Mouse (Mus musculus) midbrain, embryonic 12.5 days (tissue): ENCODE measurements at regions not wholly inside any gene's neighbourhood (a gene's known extent, or its start where the extent isn't known, plus 50 kb on each side); places are given as distances from the start of the nearest gene placed in this dataset.

ENCODE experiments used
- ATAC-seq: fragments of 200-750 bp; cut with Nextera tagmentation; 2 replicates; pipeline ENCODE4 v1.8.0; 2017; ENCODE audit warnings: low read depth, moderate TSS enrichment, moderate library complexity; ENCODE audit not compliant: low FRiP score
- H3K27ac ChIP-seq: fragments of 300-500 bp; sonication (generic); replicated peaks from 2 replicates; pipeline ENCODE4 v1.5.1; 2016; ENCODE audit warnings: mild to moderate bottlenecking
- H3K27me3 ChIP-seq: fragments of 300-500 bp; sonication (generic); 2 replicates; pipeline ENCODE4 v1.6.1; 2016; ENCODE audit warnings: mild to moderate bottlenecking
- H3K36me3 ChIP-seq: fragments of 300-500 bp; sonication (generic); 2 replicates; pipeline ENCODE4 v1.6.1; 2016
- H3K4me1 ChIP-seq: fragments of 300-500 bp; sonication (generic); 2 replicates; pipeline ENCODE4 v1.6.1; 2016
- H3K4me2 ChIP-seq: fragments of 300-500 bp; sonication (generic); replicated peaks from 2 replicates; pipeline ENCODE4 v1.6.1; 2016; ENCODE audit warnings: mild to moderate bottlenecking, moderate library complexity
- H3K4me3 ChIP-seq: fragments of 300-500 bp; sonication (generic); 2 replicates; pipeline ENCODE4 v1.5.1; 2016; ENCODE audit warnings: mild to moderate bottlenecking
- H3K9ac ChIP-seq: fragments of 300-500 bp; sonication (generic); replicated peaks from 2 replicates; pipeline ENCODE4 v1.6.1; 2016; ENCODE audit warnings: mild to moderate bottlenecking, moderate library complexity
- H3K9me3 ChIP-seq: fragments of 300-500 bp; sonication (generic); 2 replicates; pipeline ENCODE4 v1.6.1; 2016; ENCODE audit warnings: mild to moderate bottlenecking
- WGBS: fragments of 180-500 bp; shearing (Covaris S2); methylation state at CpG from one replicate; pipeline ENCODE4 v1.1.7; 2016; 5-methylcytosine and 5-hydroxymethylcytosine counted together

DNA sequence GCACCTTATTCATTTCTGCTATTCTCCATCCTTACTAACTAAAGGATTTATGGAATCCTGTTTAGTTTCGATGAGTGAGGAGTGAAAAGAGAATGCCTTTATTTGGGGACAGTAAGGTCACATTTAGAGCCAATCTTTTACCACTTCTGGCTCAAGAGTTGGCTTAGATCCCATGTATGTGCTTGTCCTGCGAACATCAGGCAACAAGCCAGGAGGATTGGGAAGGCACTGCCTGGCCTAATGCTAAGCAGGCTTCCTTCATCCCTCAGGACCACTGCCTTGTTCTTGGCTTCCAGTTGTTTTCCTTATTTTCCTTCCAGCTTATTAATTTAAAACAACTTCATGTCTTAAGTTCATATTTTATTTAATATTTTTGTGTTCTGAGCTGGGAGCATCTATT lies 442.9 kb downstream of the Vgll3 start:
- Histone ChIP-seq H3K4me3 (no peak overlapping the region), H3K27ac (no peak overlapping the region), H3K9me3 (no peaks in the 10 kb centered on the region), H3K4me1 (no peaks in the 10 kb centered on the region), H3K4me2 (no peak overlapping the region), H3K36me3 (no peaks in the 10 kb centered on the region), H3K9ac (no peak overlapping the region), H3K27me3 (no peaks in the 10 kb centered on the region)
- 94% methylated on average over 2 of the region's 2 CpGs for WGBS
- no peak for ATAC-seq

DNA sequence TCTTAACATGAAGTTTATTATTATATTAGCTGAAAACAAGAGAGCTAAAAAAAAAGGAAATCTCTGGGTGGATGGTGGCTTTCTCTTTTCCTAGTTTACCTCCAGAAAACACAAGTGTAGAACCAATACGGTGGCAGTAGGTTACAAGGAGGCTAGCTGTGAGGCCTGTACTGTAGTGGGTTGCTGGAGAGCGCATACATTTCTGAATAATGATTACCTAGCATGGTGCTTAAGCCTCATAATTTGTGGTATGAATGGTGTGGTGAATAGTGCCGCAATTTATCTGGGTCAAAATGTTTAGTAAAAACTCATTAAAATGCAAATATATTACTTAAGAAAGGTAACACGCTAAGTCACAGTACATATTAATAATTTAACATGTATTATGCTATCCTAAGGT lies 453.9 kb downstream of the Vgll3 start:
- no peaks in the 10 kb centered on the region for H3K27me3 ChIP-seq
- H3K9ac ChIP-seq = no peak overlapping the region
- no peak overlapping the region for H3K4me3 ChIP-seq
- no peak overlapping the region for H3K27ac ChIP-seq
- no peaks in the 10 kb centered on the region for H3K9me3 ChIP-seq
- no peaks in the 10 kb centered on the region for H3K4me1 ChIP-seq
- WGBS = 78% methylated on average over 4 of the region's 4 CpGs
- H3K36me3 ChIP-seq = no peaks in the 10 kb centered on the region
- peak; percentile 62; the same call in 1 of the 2 replicates for ATAC-seq
- H3K4me2 ChIP-seq = no peak overlapping the region

DNA sequence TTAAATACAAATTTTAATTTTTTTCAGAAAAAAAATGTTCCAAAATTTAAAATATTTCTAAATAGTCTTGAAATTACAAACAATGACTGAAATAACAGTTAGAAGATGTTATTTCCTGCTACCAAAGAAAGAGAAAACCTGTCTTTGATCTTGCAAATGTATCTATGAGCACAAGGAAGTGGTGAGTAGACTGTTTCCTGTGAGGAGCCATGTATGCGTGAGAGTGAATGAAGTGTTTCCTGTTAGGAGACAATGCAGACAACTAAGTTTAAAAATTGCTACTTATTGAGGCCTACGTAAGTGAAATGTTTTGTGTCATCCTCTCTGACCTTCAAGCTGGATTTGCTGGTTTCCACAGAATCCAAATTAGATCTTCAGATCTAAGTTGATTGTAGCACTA lies 461.6 kb downstream of the Vgll3 start:
- ATAC-seq = no peak
- H3K27me3 ChIP-seq = no peaks in the 10 kb centered on the region
- WGBS = 87% methylated on average over 2 of the region's 2 CpGs

More for the DNA sequence above, 461.6 kb downstream of the Vgll3 start:
- Histone ChIP-seq H3K9me3 (no peaks in the 10 kb centered on the region), H3K4me3 (no peak overlapping the region), H3K36me3 (no peaks in the 10 kb centered on the region), H3K4me2 (no peak overlapping the region), H3K27ac (no peak overlapping the region), H3K9ac (no peak overlapping the region), H3K4me1 (no peaks in the 10 kb centered on the region)
